Mouse (Mus musculus) hindbrain, postnatal 0 days (tissue): ENCODE results near the gene Dennd4b. TPM values are rescaled to one million over a fixed set of nuclear protein-coding genes. Genes with fewer than 3 reads are reported as not detected.
A peak's percentile ranks its signal among the peaks of the same experiment; 100 is the strongest.

Source experiments
- ATAC-seq: fragments of 200-750 bp; cut with Nextera tagmentation; 2 replicates; pipeline ENCODE4 v1.8.0; 2017; ENCODE audit warnings: mild to moderate bottlenecking, moderate TSS enrichment, moderate library complexity
- DNase-seq: peaks from one replicate; pipeline ENCODE4 v3.0.0-alpha.2; 2015; ENCODE audit warnings: low spot score
- H3K27ac ChIP-seq: fragments of 300-500 bp; sonication (generic); 2 replicates; pipeline ENCODE4 v1.5.1; 2014; ENCODE audit warnings: mild to moderate bottlenecking
- H3K27me3 ChIP-seq: fragments of 300-500 bp; sonication (generic); 2 replicates; pipeline ENCODE4 v1.6.1; 2014; ENCODE audit warnings: low read length, mixed read lengths; ENCODE audit not compliant: insufficient read depth
- H3K36me3 ChIP-seq: fragments of 300-500 bp; sonication (generic); 2 replicates; pipeline ENCODE4 v1.6.1; 2014; ENCODE audit warnings: low read length, mixed read lengths; ENCODE audit not compliant: insufficient read depth
- H3K4me1 ChIP-seq: fragments of 300-500 bp; sonication (generic); 2 replicates; pipeline ENCODE4 v1.6.1; 2014; ENCODE audit warnings: antibody characterized with exemption, low read length, mixed read lengths; ENCODE audit not compliant: insufficient read depth
- H3K4me2 ChIP-seq: fragments of 300-500 bp; sonication (generic); 2 replicates; pipeline ENCODE4 v1.6.1; 2014; ENCODE audit warnings: low read depth, mild to moderate bottlenecking, low read length, moderate library complexity, mixed read lengths
- H3K4me3 ChIP-seq: fragments of 300-500 bp; sonication (generic); 2 replicates; pipeline ENCODE4 v1.5.1; 2014; ENCODE audit warnings: low read length
- H3K9ac ChIP-seq: fragments of 300-500 bp; sonication (generic); replicated peaks from 2 replicates; pipeline ENCODE4 v1.6.1; 2014; ENCODE audit warnings: mild to moderate bottlenecking, low read length, moderate library complexity, mixed read lengths
- H3K9me3 ChIP-seq: fragments of 300-500 bp; sonication (generic); 2 replicates; pipeline ENCODE4 v1.6.1; 2016; ENCODE audit warnings: low read length, mixed read lengths
- CTCF ChIP-seq: IDR thresholded peaks from 2 replicates; pipeline ENCODE4 v1.5.1; 2016; ENCODE audit warnings: antibody characterized with exemption, control low read depth, low read depth
- WGBS: fragments of 180-500 bp; shearing (Covaris S2); extraction: QIAGEN DNeasy Blood & Tissue Kit; methylation state at CpG from one replicate; pipeline ENCODE4 v1.1.7; 2014; 5-methylcytosine and 5-hydroxymethylcytosine counted together
- polyA plus RNA-seq: library from polyadenylated mRNA; unstranded; fragments of >200 nt; fragmentation: Nextera tagmentation; extraction: Ambion mirVana; gene quantifications from 2 replicates; pipeline ENCODE4 v1.2.1, GENCODE M21; 2015
- total RNA-seq: library from RNA; depleted of rRNA; stranded (reverse); fragments of >200 nt; gene quantifications from 2 replicates; pipeline ENCODE4 v1.2.3, GENCODE M21; 2014

The Dennd4b gene
- total and polyA plus RNA-seq, 2 experiments from 2014 or later = 5.9 to 38.8 TPM

- ATAC-seq (peak; percentile 99), DNase-seq (peak; percentile 100)
- Histone ChIP-seq H3K9ac (peak within 1 kb of the TSS; percentile 95), H3K27ac (peak within 1 kb of the TSS; percentile 96), H3K9me3 (no peaks in the 10 kb centered on the region), H3K27me3 (no peaks in the 10 kb centered on the region), H3K36me3 (no peaks in the 10 kb centered on the region), H3K4me2 (peak within 1 kb of the TSS; percentile 92), H3K4me3 (peak within 1 kb of the TSS; percentile 80), H3K4me1 (peaks cover 12% of the 10 kb centered on the region; the same call in 1 of the 2 replicates)
- WGBS = under 1% methylated on average over 46 of the region's 47 CpGs
- no peak for TF ChIP-seq CTCF
Observed at GRCm38 (mm10) chr3:90292345-90293275, 27.6 kb downstream of the Dennd4b start, which contains the start of gene Gatad2b. TSS of gene Gatad2b (plus strand) at chr3:90293178.

- H3K9ac ChIP-seq = peak overlapping the region; percentile 95
- H3K27me3 ChIP-seq = no peaks in the 10 kb centered on the region
- WGBS = 0% methylated on average over 33 of the region's 68 CpGs
- DNase-seq (peak; percentile 86), ATAC-seq (peak; percentile 4)
- H3K27ac ChIP-seq = peak overlapping the region; percentile 96
- H3K36me3 ChIP-seq = no peaks in the 10 kb centered on the region
- H3K9me3 ChIP-seq = no peaks in the 10 kb centered on the region
- H3K4me1 ChIP-seq = peaks cover 12% of the 10 kb centered on the region; the same call in 1 of the 2 replicates
- peak overlapping the region; percentile 80 for H3K4me3 ChIP-seq
- H3K4me2 ChIP-seq = peak overlapping the region; percentile 92
- TF ChIP-seq CTCF = no peak
Observed at GRCm38 (mm10) chr3:90293352-90294063, 28.5 kb downstream of the Dennd4b start.

GRCm38 (mm10) chr3:90294064-90294440 is 29.1 kb downstream of the Dennd4b start:
- DNase-seq = peak; percentile 17
- 2% methylated on average over 11 of the region's 11 CpGs for WGBS

GRCm38 (mm10) chr3:90294651-90295050 is 29.7 kb downstream of the Dennd4b start:
- Histone ChIP-seq H3K4me3 (peak overlapping the region; percentile 80), H3K9me3 (no peaks in the 10 kb centered on the region), H3K36me3 (no peaks in the 10 kb centered on the region), H3K4me2 (peak overlapping the region; percentile 92), H3K27me3 (no peaks in the 10 kb centered on the region), H3K9ac (peak overlapping the region; percentile 95; the same call in 1 of the 2 replicates), H3K27ac (no peak overlapping the region), H3K4me1 (peaks cover 12% of the 10 kb centered on the region; the same call in 1 of the 2 replicates)
- DNase-seq = no peak
- 75% methylated on average over 2 of the region's 2 CpGs for WGBS
- TF ChIP-seq CTCF = no peak
- no peak for ATAC-seq

More at GRCm38 (mm10) chr3:90294064-90294440, 29.1 kb downstream of the Dennd4b start:
- Histone ChIP-seq H3K9me3 (no peaks in the 10 kb centered on the region), H3K36me3 (no peaks in the 10 kb centered on the region), H3K4me2 (peak overlapping the region; percentile 92), H3K9ac (peak overlapping the region; percentile 95), H3K27ac (peak overlapping the region; percentile 96; the same call in 1 of the 2 replicates), H3K4me3 (peak overlapping the region; percentile 80), H3K27me3 (no peaks in the 10 kb centered on the region), H3K4me1 (peaks cover 12% of the 10 kb centered on the region; the same call in 1 of the 2 replicates)
- ATAC-seq = no peak
- no peak for TF ChIP-seq CTCF

- H3K4me1 ChIP-seq = no peaks in the 10 kb centered on the region
- no peaks in the 10 kb centered on the region for H3K36me3 ChIP-seq
- H3K27me3 ChIP-seq = no peaks in the 10 kb centered on the region
- H3K4me2 ChIP-seq = no peak overlapping the region
- WGBS = 72% methylated on average over 3 of the region's 3 CpGs
- DNase-seq (no peak), ATAC-seq (no peak)
- H3K27ac ChIP-seq = no peak overlapping the region
- H3K4me3 ChIP-seq = no peak overlapping the region
- no peak for TF ChIP-seq CTCF
- no peaks in the 10 kb centered on the region for H3K9me3 ChIP-seq
- H3K9ac ChIP-seq = no peak overlapping the region
Observed at GRCm38 (mm10) chr3:90305801-90306200, 40.8 kb downstream of the Dennd4b start.

- Histone ChIP-seq H3K4me2 (no peak overlapping the region), H3K27ac (no peak overlapping the region), H3K4me3 (no peak overlapping the region), H3K9ac (no peak overlapping the region), H3K36me3 (no peaks in the 10 kb centered on the region), H3K27me3 (no peaks in the 10 kb centered on the region), H3K9me3 (no peaks in the 10 kb centered on the region), H3K4me1 (no peaks in the 10 kb centered on the region)
- DNase-seq (no peak), ATAC-seq (no peak)
- no peak for TF ChIP-seq CTCF
Observed at GRCm38 (mm10) chr3:90309589-90309988, 44.6 kb downstream of the Dennd4b start.
